Mouse (Mus musculus) embryonic facial prominence, embryonic 12.5 days (tissue): ENCODE results near the gene Rgma. TPM values are rescaled to one million over a fixed set of nuclear protein-coding genes. Genes with fewer than 3 reads are reported as not detected.
A peak's percentile ranks its signal among the peaks of the same experiment; 100 is the strongest.

Experiments
- ATAC-seq: fragments of 200-750 bp; cut with Nextera tagmentation; 2 replicates; pipeline ENCODE4 v1.8.0; 2017; ENCODE audit not compliant: insufficient number of reproducible peaks, insufficient read depth, low FRiP score, low TSS enrichment
- H3K27ac ChIP-seq: fragments of 300-500 bp; sonication (generic); 2 replicates; pipeline ENCODE4 v1.5.1; 2016; ENCODE audit warnings: mild to moderate bottlenecking
- H3K27me3 ChIP-seq: fragments of 300-500 bp; sonication (generic); 2 replicates; pipeline ENCODE4 v1.6.1; 2016; ENCODE audit warnings: mild to moderate bottlenecking, moderate library complexity
- H3K36me3 ChIP-seq: fragments of 300-500 bp; sonication (generic); 2 replicates; pipeline ENCODE4 v1.6.1; 2016; ENCODE audit warnings: mild to moderate bottlenecking
- H3K4me1 ChIP-seq: fragments of 300-500 bp; sonication (generic); 2 replicates; pipeline ENCODE4 v1.6.1; 2016
- H3K4me2 ChIP-seq: fragments of 300-500 bp; sonication (generic); replicated peaks from 2 replicates; pipeline ENCODE4 v1.6.1; 2016; ENCODE audit warnings: mild to moderate bottlenecking, moderate library complexity
- H3K4me3 ChIP-seq: fragments of 300-500 bp; sonication (generic); 2 replicates; pipeline ENCODE4 v1.5.1; 2016; ENCODE audit warnings: mild to moderate bottlenecking
- H3K9ac ChIP-seq: fragments of 300-500 bp; sonication (generic); 2 replicates; pipeline ENCODE4 v1.6.1; 2016; ENCODE audit warnings: mild to moderate bottlenecking, moderate library complexity
- H3K9me3 ChIP-seq: fragments of 300-500 bp; sonication (generic); 2 replicates; pipeline ENCODE4 v1.6.1; 2016; ENCODE audit warnings: mild to moderate bottlenecking, moderate library complexity
- WGBS: fragments of 180-500 bp; shearing (Covaris S2); methylation state at CpG from one replicate; pipeline ENCODE4 v1.1.7; 2016; 5-methylcytosine and 5-hydroxymethylcytosine counted together
- polyA plus RNA-seq: library from polyadenylated mRNA; unstranded; fragments of >200 nt; fragmentation: Nextera tagmentation; extraction: Ambion mirVana; gene quantifications from 2 replicates; pipeline ENCODE4 v1.2.1, GENCODE M21; 2016

Rgma gene
- polyA plus RNA-seq, 1 experiment from 2014 or later, result 24.3 TPM

DNA sequence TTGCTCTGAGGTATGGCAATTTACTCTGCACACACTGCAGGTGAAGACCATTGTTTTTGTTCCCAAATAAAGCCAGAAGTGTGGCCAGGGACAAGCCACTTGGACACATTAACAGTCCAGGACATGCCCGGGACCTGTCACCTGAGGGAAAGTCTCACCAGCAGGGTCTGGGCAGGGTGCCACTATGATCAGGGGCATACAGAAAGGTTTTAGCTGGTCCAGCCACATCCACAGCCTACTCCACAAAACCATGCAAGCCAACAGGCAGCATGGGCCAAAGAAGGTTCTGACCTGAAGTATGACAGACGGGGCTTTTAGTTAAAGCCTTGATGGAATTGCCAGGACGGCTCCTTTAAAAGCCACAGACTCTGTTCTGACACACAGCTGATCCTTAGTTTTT is 49.4 kb downstream of the Rgma start:
- H3K36me3 ChIP-seq, result peaks cover 44% of the 10 kb centered on the region
- no peak overlapping the region for H3K4me3 ChIP-seq
- H3K27me3 ChIP-seq, result no peaks in the 10 kb centered on the region
- no peak for ATAC-seq
- H3K4me2 ChIP-seq, result no peak overlapping the region
- WGBS, result 63% methylated on average over 3 of the region's 3 CpGs
- H3K9ac ChIP-seq, result no peak overlapping the region
- no peaks in the 10 kb centered on the region for H3K9me3 ChIP-seq
- 0 out of 2 replicates have a peak overlapping the region, but pooled peaks have one; percentile 0 for H3K27ac ChIP-seq
- peaks cover 26% of the 10 kb centered on the region; the same call in 1 of the 2 replicates for H3K4me1 ChIP-seq

DNA sequence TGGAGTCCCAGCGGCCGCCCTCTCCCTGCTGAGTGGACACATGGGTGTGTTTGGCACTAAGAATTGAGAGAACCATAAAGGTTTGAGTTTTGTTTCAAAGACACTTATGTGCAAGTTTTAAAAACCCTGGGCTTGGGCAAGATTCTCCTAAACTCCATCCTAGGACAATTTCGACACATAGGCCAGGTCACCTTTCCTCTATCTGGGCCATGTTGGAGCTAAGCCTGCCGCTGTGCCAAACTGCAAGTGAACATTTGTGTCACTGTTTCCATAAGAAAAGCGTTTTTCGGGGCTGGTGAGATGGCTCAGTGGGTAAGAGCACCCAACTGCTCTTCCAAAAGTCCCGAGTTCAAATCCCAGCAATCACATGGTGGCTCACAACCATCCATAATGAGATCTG is 50.1 kb downstream of the Rgma start:
- 93% methylated on average over 7 of the region's 7 CpGs for WGBS
- 0 out of 2 replicates have a peak overlapping the region, but pooled peaks have one; percentile 0 for H3K27ac ChIP-seq

DNA sequence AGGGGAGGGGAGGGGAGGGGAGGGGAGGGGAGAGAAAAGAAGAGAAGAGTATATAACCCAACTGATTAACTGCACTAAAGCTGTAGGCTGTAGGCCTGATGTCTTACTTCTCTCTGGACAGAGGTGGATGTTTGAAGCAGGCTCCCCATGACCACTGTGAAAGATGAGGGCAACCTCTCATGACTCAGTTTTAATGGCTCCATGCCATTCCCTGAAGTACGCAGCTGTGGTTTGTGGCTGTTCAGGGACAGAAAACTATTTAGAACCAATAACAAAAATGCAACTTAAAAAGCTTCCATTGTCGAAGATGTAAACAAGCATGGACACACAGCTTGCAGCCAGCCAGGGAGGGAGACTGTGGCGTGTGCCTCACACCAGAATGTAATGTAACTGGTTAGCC is 50.9 kb downstream of the Rgma start:
- no peak overlapping the region for H3K4me3 ChIP-seq
- H3K9me3 ChIP-seq, result no peaks in the 10 kb centered on the region
- peaks cover 47% of the 10 kb centered on the region for H3K36me3 ChIP-seq
- no peak overlapping the region for H3K27ac ChIP-seq
- H3K9ac ChIP-seq, result no peak overlapping the region
- 87% methylated on average over 3 of the region's 3 CpGs for WGBS
- ATAC-seq, result no peak
- H3K4me1 ChIP-seq, result peaks cover 13% of the 10 kb centered on the region; the same call in 1 of the 2 replicates
- H3K27me3 ChIP-seq, result no peaks in the 10 kb centered on the region
- no peak overlapping the region for H3K4me2 ChIP-seq

More for the DNA sequence above, 50.1 kb downstream of the Rgma start:
- peaks cover 45% of the 10 kb centered on the region for H3K36me3 ChIP-seq
- no peak overlapping the region for H3K4me3 ChIP-seq
- no peaks in the 10 kb centered on the region for H3K9me3 ChIP-seq
- no peak for ATAC-seq
- no peaks in the 10 kb centered on the region for H3K27me3 ChIP-seq
- H3K4me1 ChIP-seq, result peaks cover 20% of the 10 kb centered on the region; the same call in 1 of the 2 replicates
- no peak overlapping the region for H3K4me2 ChIP-seq
- no peak overlapping the region for H3K9ac ChIP-seq

DNA sequence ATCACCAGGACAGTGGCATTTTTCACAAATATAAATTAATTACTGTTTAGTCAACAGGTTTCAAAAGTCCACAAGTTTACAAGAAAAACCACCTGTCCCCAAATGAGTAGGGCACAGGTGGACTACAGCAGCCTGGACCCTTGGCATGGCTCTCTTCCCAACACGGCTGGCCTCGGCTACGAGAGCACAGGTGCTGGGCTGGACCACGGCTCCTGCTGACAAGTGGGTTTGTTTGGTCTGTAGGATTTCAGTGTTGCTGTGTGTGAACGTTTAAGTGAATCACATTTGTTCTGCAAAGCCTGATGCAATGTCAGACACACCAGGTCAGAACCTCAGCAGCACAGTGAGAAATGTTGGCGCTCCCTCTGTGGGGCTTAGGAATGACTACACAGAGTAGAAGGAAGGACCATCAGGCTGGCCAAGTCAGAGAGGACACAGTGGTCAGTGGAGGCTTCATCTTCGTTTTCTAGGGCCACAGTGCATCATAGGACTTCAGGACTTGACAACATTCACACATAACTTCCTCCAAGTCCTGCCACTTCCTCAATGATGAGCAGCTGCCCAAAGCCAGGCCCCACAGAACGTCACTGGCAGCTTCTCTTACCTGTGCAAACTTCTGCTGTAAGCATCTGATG is 51.6 kb downstream of the Rgma start:
- ATAC-seq, result no peak
- Histone ChIP-seq H3K36me3 (peaks cover 51% of the 10 kb centered on the region), H3K9ac (no peak overlapping the region), H3K27me3 (no peaks in the 10 kb centered on the region), H3K4me3 (no peak overlapping the region), H3K4me1 (peaks cover 7% of the 10 kb centered on the region; the same call in 1 of the 2 replicates), H3K9me3 (no peaks in the 10 kb centered on the region), H3K4me2 (no peak overlapping the region), H3K27ac (no peak overlapping the region)
- WGBS, result 87% methylated on average over 8 of the region's 8 CpGs

DNA sequence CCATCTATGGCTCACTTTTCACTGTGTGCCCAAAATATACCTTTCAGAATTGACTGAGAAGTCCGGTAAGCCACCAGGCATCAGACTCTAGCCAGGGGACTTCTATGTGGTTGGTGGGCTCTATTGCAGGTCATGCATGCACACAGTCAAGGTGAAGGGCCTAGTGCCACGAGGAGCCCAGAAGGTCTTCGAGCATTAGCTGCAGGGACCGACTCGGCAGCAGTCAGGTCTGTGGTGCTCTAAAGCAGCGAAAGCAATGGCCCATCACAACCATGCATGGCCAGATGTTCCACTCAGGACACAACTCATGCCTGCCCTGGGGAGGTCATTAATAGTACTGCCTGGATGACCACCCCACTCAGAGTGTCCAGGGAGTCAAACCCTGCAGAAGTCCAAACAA is 52.5 kb downstream of the Rgma start:
- Histone ChIP-seq H3K9me3 (no peaks in the 10 kb centered on the region), H3K4me3 (no peak overlapping the region), H3K27me3 (no peaks in the 10 kb centered on the region), H3K4me2 (no peak overlapping the region), H3K27ac (no peak overlapping the region), H3K4me1 (peaks cover 3% of the 10 kb centered on the region; the same call in 1 of the 2 replicates), H3K36me3 (peaks cover 54% of the 10 kb centered on the region), H3K9ac (no peak overlapping the region)
- 94% methylated on average over 6 of the region's 6 CpGs for WGBS
- ATAC-seq, result no peak

DNA sequence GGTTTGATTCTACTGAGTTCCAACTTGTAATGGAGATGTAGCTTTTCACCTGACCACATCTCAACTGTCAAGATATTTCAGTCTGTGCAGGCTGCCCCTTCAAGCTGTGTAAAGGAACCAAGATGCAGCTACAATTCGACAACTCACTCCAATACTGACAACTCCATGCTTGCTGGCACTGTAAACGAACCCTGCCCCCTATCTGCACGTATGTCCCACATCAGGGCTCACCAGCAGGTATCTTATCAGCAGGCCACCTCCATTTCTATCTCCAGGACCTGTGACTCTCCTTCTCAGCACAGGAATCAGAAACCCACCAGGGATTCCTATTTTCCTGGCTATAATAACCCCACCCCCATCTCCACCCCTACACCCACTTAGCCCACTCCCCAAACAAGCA is 53.2 kb downstream of the Rgma start:
- Histone ChIP-seq H3K9me3 (no peaks in the 10 kb centered on the region), H3K27ac (no peak overlapping the region), H3K9ac (no peak overlapping the region), H3K27me3 (no peaks in the 10 kb centered on the region), H3K4me2 (no peak overlapping the region), H3K4me1 (peaks cover 3% of the 10 kb centered on the region; the same call in 1 of the 2 replicates), H3K36me3 (peaks cover 61% of the 10 kb centered on the region), H3K4me3 (no peak overlapping the region)
- WGBS, result 90% methylated on average over 3 of the region's 3 CpGs
- ATAC-seq, result no peak

DNA sequence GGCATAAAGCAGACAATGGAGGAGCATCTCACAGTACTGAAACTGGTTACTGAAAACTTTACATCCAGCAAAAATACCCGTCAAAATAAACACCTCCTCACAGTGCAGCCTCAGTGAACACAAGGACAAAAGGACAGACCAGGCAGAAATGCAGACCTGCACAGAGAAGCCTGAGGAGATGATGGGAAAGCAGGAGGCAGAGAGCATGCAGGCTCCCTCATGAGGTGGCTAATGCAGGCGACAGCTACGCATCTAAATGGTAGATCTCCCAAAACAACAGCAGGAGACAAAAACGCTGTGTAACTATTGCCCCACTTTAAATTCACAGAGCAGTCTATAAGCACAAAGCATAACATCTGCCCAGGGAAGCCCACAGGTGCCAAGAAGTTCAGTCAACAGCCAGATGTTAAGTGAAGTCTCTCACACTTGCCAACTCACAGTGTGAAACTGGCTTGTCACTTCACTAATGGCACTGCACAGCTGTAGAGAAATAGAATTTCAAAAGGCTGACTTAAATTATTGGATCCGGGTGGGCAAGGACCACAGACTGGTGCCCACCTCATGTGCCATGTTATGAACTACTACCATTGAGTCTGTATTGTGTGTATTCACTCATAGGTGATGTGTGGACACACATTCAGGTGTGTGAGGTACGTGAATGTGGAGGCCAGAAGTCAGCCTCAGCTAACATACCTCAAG is 58.5 kb downstream of the Rgma start:
- 89% methylated on average over 6 of the region's 6 CpGs for WGBS
- Histone ChIP-seq H3K4me2 (no peak overlapping the region), H3K36me3 (peaks cover 79% of the 10 kb centered on the region), H3K27me3 (no peaks in the 10 kb centered on the region), H3K9me3 (no peaks in the 10 kb centered on the region), H3K27ac (no peak overlapping the region), H3K4me3 (no peak overlapping the region), H3K9ac (no peak overlapping the region), H3K4me1 (no peaks in the 10 kb centered on the region)
- ATAC-seq, result no peak

DNA sequence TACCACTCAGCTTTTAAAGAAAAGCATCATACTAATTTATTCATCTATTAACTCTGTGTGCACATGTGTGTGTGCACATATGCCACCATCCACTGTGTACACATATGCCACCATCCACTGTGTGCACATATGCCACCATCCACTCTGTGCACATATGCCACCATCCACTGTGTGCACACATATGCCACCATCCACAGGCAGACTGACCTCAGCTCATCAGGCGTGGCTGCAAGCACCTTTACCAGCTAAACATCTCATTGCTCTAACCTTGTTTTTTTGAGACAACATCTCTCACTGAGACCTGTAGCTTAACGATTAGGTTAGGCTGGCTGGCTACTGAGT is 59.0 kb downstream of the Rgma start:
- no peaks in the 10 kb centered on the region for H3K27me3 ChIP-seq
- WGBS, result 90% methylated on average over 2 of the region's 2 CpGs
- H3K9ac ChIP-seq, result no peak overlapping the region
- H3K4me2 ChIP-seq, result no peak overlapping the region
- no peak for ATAC-seq
- H3K4me3 ChIP-seq, result no peak overlapping the region
- H3K27ac ChIP-seq, result no peak overlapping the region
- no peaks in the 10 kb centered on the region for H3K9me3 ChIP-seq
- H3K4me1 ChIP-seq, result no peaks in the 10 kb centered on the region
- H3K36me3 ChIP-seq, result peaks cover 79% of the 10 kb centered on the region

DNA sequence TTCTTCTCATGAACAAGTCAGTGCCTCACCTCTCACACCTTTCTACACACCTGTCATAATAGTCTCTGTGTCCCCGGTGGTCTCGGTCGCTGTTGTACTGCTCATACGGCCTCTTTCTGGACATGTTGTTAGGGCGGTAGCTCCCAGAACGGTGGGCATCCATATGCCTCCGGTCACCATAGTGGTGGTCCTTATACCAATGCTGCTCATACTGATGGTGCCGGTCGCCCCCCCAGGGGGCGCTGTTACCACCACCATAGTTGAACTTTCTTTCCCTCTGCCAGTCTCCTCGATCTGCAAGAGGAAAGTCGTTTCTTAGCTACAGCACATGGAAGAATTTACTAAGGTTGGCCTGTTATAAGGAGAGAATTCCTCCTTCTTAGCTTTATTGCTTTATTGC is 60.4 kb downstream of the Rgma start:
- ATAC-seq, result no peak

DNA sequence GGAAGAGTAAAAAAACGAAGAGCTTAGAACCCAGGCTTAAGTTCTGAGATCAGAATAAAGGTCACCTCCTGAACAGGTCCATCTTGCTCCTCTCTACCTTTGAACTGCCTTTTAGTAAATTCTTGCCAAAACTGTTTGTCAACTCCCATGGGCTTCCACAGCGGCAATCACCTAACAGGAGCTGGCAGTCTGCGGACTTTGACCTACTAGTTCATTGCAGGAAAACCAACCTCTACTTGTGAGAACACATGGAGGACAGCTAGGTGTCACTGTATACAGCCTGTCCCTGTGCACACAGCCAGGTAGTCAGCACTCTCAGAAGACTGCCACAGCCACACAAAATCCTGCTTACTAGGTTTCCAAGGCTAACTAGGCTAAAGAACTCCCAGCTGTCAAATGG is 66.5 kb downstream of the Rgma start:
- peaks cover 91% of the 10 kb centered on the region for H3K36me3 ChIP-seq
- 93% methylated on average over 3 of the region's 3 CpGs for WGBS
- H3K9ac ChIP-seq, result no peak overlapping the region

More for the DNA sequence above, 60.4 kb downstream of the Rgma start:
- no peak overlapping the region for H3K9ac ChIP-seq
- H3K9me3 ChIP-seq, result no peaks in the 10 kb centered on the region
- H3K36me3 ChIP-seq, result peaks cover 79% of the 10 kb centered on the region
- H3K4me1 ChIP-seq, result no peaks in the 10 kb centered on the region
- 79% methylated on average over 12 of the region's 12 CpGs for WGBS
- H3K27me3 ChIP-seq, result no peaks in the 10 kb centered on the region
- no peak overlapping the region for H3K4me2 ChIP-seq
- no peak overlapping the region for H3K27ac ChIP-seq
- H3K4me3 ChIP-seq, result no peak overlapping the region

DNA sequence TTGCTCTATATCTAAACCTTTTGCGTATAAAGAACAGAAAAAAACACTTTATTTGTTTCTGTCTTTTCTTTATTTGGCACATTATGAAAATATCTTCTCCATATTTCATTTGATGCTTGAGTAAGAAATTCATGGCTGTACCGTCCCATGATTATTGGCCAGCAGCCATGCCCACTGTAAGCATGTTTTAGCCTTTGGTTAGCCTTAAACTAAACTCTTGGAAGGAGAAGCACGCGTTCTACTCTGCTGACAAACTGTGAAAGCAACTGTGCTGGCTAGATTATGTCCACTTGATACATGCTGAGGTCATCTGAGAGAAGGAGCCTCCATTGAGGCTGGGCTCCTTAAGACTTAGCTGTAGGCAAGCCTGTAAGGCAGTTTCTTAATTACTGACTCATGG is 66.9 kb downstream of the Rgma start:
- no peak overlapping the region for H3K9ac ChIP-seq
- H3K27me3 ChIP-seq, result no peaks in the 10 kb centered on the region
- no peak for ATAC-seq
- no peak overlapping the region for H3K4me2 ChIP-seq
- peaks cover 92% of the 10 kb centered on the region for H3K36me3 ChIP-seq
- H3K9me3 ChIP-seq, result no peaks in the 10 kb centered on the region
- H3K27ac ChIP-seq, result no peak overlapping the region
- WGBS, result 96% methylated on average over 4 of the region's 4 CpGs
- no peaks in the 10 kb centered on the region for H3K4me1 ChIP-seq
- no peak overlapping the region for H3K4me3 ChIP-seq

More for the DNA sequence above, 66.5 kb downstream of the Rgma start:
- H3K9me3 ChIP-seq, result no peaks in the 10 kb centered on the region
- H3K4me2 ChIP-seq, result no peak overlapping the region
- no peak overlapping the region for H3K27ac ChIP-seq
- no peaks in the 10 kb centered on the region for H3K27me3 ChIP-seq
- no peak overlapping the region for H3K4me3 ChIP-seq
- no peaks in the 10 kb centered on the region for H3K4me1 ChIP-seq
- no peak for ATAC-seq

DNA sequence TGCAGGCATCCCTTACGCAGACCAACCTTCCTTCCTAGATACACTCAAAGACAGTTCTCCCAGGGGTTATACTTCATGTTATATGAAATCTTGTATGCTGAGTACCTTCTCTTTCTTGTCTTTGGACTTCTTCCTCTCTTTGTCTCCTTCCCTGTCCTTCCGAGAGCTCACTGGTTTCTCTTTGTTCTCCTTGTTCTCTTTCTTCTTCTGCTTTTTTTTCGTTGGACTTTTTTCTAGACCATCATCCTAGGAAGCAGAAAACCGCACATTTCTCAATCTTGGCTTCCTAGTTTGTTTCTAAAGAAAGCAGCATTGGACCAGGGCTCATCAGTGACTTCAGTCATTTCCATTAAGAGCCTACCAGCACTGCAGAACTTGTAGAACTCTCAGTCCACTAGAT is 76.3 kb downstream of the Rgma start:
- Histone ChIP-seq H3K4me1 (no peaks in the 10 kb centered on the region), H3K4me2 (no peak overlapping the region), H3K27me3 (no peaks in the 10 kb centered on the region), H3K9ac (no peak overlapping the region), H3K4me3 (no peak overlapping the region), H3K36me3 (peaks cover 90% of the 10 kb centered on the region), H3K9me3 (no peaks in the 10 kb centered on the region), H3K27ac (no peak overlapping the region)
- ATAC-seq, result no peak
- 93% methylated on average over 4 of the region's 4 CpGs for WGBS
